Mouse (Mus musculus): ENCODE measurements around the gene Cacng4.

The Cacng4 gene

DNA sequence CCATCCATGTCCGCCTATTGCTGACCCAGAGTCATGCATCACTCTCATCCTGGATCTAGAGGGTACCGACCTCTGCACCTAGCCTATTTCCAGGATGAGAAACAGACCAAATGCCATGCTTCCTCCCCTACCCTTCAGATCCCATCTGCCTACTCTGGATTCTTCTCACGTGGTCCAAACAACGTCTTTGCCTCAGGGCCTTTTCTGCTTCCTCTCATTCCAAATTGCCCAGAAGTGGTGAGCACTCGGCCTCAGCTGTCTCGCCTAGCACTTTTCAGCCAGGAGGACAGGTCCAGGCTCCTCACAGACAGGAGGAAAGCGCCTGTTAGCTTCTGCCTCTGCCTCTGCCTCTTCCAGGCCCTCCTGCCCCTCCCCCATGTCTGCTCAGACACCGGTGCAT is 21.0 kb downstream of the Cacng4 start:
- no peak for DNase-seq (ENCODE audit: low spot score in 2 of 2)

GRCm38 (mm10) chr11:107772002-107772401 is 22.4 kb downstream of the Cacng4 start:
- DNase-seq (ENCODE audit: low spot score in 2 of 2) = no peak

GRCm38 (mm10) chr11:107768361-107768760 is 26.0 kb downstream of the Cacng4 start:
- no peak for DNase-seq (ENCODE audit: low spot score in 2 of 2)

GRCm38 (mm10) chr11:107766932-107767331 is 27.4 kb downstream of the Cacng4 start:
- no peak for DNase-seq (ENCODE audit: low spot score in 2 of 2)

- DNase-seq (ENCODE audit: low spot score in 2 of 2) = no peak
Observed at GRCm38 (mm10) chr11:107762688-107763460, 31.5 kb downstream of the Cacng4 start.

DNA sequence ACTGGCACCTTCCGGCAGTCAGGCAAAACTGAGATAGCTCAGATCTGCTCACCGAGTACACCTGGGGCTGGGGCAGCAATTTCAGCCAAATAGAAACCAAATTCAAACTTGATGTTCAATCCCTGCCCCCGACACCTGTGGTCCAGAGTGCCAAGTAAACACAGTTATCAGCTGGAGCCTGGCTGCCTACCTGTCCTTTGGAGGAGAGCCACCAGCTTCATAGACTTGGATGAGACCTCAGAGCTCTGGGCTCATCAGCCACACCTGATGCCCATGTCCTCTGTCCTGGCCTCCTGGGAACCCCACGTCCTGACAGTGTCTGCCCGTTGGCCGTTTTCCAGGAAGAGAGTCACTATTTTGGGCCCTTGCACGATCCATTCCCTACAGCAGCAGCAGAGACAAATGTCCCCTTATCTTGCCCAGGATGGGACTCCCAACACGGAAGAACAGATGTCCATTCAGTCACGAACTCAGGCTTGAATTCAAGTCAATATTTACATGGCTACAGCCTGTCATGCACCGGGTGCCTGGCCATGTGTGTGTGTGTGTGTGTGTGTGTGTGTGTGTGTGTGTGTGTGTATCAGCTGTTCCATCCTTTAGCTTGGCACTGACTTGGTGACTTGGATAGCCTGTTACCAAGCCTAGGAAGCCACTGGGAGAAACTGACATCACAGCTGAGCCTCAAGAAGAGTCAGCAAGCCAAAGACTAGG is 32.4 kb downstream of the Cacng4 start:
- DNase-seq (ENCODE audit: low spot score in 2 of 2) = no peak

DNA sequence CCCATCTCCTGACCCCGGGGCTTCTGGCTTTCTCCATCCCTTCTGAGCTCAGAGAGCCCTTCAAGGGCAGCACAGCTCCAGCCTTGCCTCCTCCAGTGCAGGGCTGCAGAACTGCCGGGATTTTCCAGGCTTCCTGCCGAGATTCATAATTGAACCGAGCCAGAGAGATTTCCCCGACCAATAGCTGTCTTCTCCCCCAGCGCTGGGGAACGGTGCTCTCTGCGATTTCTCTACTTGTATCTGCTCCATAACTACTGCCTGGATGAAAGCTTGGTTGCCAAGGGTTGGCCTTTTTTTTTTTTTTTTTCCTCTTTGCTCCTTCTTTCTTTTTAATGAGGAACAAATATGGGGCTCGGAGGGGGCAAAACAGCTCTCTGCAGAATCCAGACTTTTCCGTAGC is 34.4 kb downstream of the Cacng4 start:
- no peak for DNase-seq (ENCODE audit: low spot score in 2 of 2)

DNA sequence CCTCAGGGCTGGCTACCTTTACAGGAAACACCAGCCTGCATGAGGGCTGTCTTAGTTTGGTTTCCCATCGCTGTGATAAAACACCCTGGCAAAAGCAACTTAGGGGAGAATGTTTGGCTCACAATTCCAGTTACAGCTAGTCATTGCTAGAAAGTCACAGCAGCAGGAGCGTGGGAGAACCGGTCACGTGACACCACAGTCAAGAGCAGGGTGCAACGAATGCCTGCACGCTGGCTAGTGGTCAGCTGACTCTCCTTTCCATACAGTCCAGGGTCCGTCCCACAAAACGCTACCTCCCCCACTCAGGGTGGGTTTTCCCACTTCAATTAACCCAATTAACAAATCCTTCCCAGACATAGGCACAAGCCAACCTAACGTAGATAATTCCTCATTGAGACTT is 34.8 kb downstream of the Cacng4 start:
- no peak for DNase-seq (ENCODE audit: low spot score in 2 of 2)

DNA sequence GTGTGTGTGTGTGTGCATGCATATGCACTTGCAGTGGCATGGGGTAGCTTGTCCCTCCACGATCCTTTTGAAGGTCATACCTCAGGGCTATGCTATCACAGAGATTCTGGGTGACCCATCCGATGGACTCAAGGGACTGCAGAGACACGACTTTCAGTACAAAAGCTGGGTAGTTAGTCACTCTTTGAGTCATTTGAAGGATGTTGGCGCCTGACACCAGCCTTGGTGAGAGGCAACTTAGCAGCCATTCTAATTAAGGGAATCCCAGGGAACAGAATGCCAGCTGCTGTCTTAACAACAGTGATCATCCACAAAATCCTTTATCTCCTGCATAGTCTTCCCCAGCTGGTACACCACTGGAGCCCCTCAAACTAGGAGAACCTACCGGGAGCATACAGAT is 45.2 kb downstream of the Cacng4 start:
- DNase-seq (ENCODE audit: low spot score in 2 of 2) = no peak

- DNase-seq (ENCODE audit: low spot score in 2 of 2) = no peak
Observed at GRCm38 (mm10) chr11:107748243-107749035, 45.9 kb downstream of the Cacng4 start.

DNA sequence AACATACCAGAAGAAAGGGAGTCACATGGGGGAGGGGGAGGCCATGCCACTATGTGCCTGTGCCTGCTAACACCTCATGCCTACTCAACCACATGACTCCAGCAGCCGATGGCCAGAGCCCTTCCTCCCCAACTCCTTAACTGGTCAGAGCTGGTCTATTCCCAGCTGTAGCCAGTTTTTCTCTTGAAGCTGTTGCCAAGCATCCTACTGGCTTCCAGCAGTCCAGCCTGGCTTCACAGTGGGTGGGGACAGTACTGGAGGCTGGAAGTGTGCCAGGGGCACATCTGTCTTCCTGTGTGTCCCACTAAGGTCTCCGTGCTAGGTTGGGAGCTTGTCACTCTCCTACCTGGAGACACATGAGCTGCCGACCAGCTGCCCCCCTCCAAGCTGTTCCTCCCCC is 51.3 kb downstream of the Cacng4 start:
- DNase-seq (ENCODE audit: low spot score in 2 of 2) = no peak

DNA sequence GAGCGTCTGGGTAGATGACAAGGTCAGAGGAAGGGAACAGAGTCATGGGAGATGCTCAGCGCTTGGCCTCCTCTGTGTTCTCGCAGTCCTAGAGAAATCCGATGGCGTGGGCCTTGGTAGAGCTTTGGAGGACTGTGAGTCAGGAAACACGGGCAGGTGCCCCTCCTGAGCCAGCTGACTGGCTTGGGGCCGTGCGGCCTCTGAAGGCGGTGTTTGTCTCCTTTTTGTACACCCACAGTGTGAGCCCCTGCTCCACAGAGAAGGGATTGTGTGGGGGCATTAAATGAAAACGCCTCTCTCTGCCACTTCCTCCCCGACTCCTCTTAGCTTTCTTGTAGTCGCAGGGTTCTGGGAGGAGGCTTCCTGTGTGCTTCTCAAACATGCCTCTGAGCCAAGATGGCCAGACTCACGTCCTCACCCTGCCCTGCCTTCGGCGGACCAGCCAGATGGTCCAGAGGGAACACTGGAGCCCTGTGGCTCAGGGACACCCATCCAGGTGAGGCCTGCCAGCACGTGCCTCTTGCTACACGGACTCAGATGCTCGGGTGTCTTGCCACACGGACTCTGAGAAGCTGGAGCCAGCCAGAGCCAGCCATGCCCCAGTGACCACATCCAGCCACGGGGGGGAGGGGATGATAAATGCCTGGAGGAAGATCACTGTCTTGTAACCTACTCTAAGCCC is 55.8 kb downstream of the Cacng4 start:
- no peak for DNase-seq (ENCODE audit: low spot score in 2 of 2)

GRCm38 (mm10) chr11:107737886-107738285 is 56.5 kb downstream of the Cacng4 start:
- no peak for DNase-seq (ENCODE audit: low spot score in 2 of 2)

- DNase-seq (ENCODE audit: low spot score in 2 of 2) = no peak
Observed at GRCm38 (mm10) chr11:107734133-107734532, 60.2 kb downstream of the Cacng4 start.

DNA sequence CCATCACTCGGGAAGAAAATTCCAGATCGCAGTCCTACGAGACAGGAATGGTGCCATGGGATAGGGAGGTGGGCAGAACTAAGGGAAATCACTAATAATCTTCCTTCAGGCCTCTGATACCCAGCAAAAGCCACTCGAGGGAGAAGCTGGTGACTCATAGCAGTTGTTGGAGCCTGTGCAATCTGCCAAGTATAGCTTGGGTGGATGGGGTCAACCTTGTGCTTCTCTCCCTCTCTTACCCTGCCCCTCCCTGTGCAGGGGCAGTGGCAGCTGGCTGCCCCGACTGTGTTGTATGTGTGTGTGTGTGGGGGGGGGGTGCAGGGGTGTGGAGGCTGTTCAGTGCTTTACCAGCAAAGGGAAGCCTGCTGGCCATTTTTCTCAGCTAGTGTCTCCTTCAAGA is 62.9 kb downstream of the Cacng4 start:
- no peak for DNase-seq (ENCODE audit: low spot score in 2 of 2)

GRCm38 (mm10) chr11:107730940-107731339 is 63.4 kb downstream of the Cacng4 start:
- no peak for DNase-seq (ENCODE audit: low spot score in 2 of 2)

GRCm38 (mm10) chr11:107729141-107729540 is 65.2 kb downstream of the Cacng4 start:
- no peak for DNase-seq (ENCODE audit: low spot score in 2 of 2)

GRCm38 (mm10) chr11:107728073-107728863 is 66.1 kb downstream of the Cacng4 start:
- DNase-seq (ENCODE audit: low spot score in 2 of 2) = no peak

DNA sequence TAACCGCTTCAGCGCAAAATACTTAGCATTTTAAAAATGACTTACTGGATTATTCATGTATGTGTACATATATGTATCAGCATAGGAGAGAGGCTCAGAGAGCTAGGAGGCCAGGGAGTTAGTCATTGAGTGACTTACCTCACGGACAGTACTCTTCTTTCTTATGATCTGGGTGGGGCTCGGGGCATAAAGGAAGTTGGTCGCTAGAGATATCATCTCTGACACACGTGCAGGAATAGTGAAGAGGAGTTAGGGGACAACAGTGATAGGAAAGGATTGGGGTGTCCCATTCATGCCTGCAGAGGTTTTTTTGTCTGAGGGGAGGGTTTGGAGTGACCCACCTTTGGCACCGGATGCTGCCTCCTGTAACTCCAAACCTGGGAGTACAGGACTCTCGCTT is 69.8 kb downstream of the Cacng4 start:
- no peak for DNase-seq (ENCODE audit: low spot score in 2 of 2)

GRCm38 (mm10) chr11:107721057-107721456 is 73.3 kb downstream of the Cacng4 start:
- no peak for DNase-seq (ENCODE audit: low spot score in 2 of 2)

Measured in thymus, postnatal 10 days (tissue).